Mouse (Mus musculus): ENCODE data around the gene Cyp4f39. TPM values are rescaled to one million over a fixed set of nuclear protein-coding genes. Genes with fewer than 3 reads are reported as not detected.

The Cyp4f39 gene
- total and polyA plus RNA-seq, 2 experiments, result 0.18 to 0.49 TPM

DNA sequence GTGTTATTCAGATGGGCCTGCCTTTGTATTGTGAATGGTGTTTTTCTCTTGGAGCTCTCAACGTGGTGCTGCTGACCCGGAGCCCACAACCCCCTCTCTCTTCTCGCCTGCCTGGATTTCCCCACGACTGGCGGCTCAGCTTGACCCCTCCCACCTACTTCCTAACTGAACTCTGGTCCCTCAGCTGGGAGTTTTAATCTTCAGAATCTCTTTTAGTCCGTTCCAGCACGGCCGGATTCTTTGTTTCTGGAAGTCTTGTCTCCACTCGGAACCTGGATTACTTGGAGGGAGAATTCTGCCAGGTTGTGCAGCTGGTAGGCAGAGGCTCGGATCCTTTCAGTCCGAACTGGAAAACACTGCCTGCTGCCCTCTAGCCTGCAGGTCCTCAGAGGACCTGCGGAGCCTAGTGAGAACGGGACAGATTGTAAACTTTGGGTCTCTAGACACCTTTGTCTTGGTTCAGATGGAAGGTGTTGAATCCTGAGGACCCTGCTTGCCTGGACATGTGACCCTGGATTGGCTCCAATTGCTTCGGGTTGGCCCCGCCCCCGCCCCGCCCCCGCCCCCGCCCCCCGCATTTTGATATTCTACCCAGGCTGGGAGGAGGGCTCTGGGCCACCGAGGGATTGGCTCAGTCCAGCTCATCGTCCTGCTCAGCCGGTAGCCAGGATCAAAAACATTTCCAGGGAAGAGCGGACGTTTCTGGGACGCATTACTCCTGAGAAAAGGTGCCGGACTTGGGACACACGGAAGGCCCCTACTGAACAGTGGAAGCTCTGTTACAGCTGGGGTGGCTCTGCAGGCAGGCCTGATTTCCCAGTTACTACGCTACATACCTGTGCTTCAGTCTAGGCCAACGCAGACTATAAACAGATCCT, 53.6 kb downstream of the Cyp4f39 start, which contains the start of gene Cyp4f17:
Gene Cyp4f17 (plus strand): TSS at position 200 of the 878 bp plus-strand sequence.
- DNase-seq (ENCODE audit: extremely low read depth, low read depth, low spot score), result peak; percentile 78
- H3K4me3 ChIP-seq (ENCODE audit: insufficient read depth, low read depth, low read length), result peak within 1 kb of the TSS; percentile 61
- WGBS, result under 1% methylated on average over 30 of the region's 30 CpGs
- peaks cover 20% of the 10 kb centered on the region for H3K4me1 ChIP-seq (ENCODE audit: control insufficient read depth, insufficient read depth, low read length)
- TF ChIP-seq CTCF (IDR thresholded peaks at IDR 0.05; ENCODE audit: low read depth, low read length) (no peak), POLR2A (IDR thresholded peaks at IDR 0.05; ENCODE audit: extremely low read depth, insufficient read depth, low read length) (peak; percentile 88)
- no peaks in the 10 kb centered on the region; the same call in 1 of the 2 replicates for H3K79me2 ChIP-seq (ENCODE audit: control insufficient read depth, insufficient read depth, low read length)
- peak within 1 kb of the TSS; percentile 90 for H3K9ac ChIP-seq (ENCODE audit: low read depth, low read length)
- peak within 1 kb of the TSS; percentile 90 for H3K27ac ChIP-seq (replicated peaks; ENCODE audit: insufficient read depth, low read depth, low read length)
- peaks cover 13% of the 10 kb centered on the region for H3K36me3 ChIP-seq (ENCODE audit: control insufficient read depth, insufficient read depth, low read length)
- H3K27me3 ChIP-seq (ENCODE audit: control insufficient read depth, insufficient read depth, low read length), result no peaks in the 10 kb centered on the region

GRCm38 (mm10) chr17:32506729-32507245, 54.3 kb downstream of the Cyp4f39 start:
- Histone ChIP-seq H3K27ac (replicated peaks; ENCODE audit: insufficient read depth, low read depth, low read length) (peak overlapping the region; percentile 90), H3K79me2 (ENCODE audit: control insufficient read depth, insufficient read depth, low read length) (no peaks in the 10 kb centered on the region; the same call in 1 of the 2 replicates), H3K9ac (ENCODE audit: low read depth, low read length) (peak overlapping the region; percentile 90), H3K4me1 (ENCODE audit: control insufficient read depth, insufficient read depth, low read length) (peaks cover 16% of the 10 kb centered on the region), H3K36me3 (ENCODE audit: control insufficient read depth, insufficient read depth, low read length) (peaks cover 13% of the 10 kb centered on the region), H3K27me3 (ENCODE audit: control insufficient read depth, insufficient read depth, low read length) (no peaks in the 10 kb centered on the region), H3K4me3 (ENCODE audit: insufficient read depth, low read depth, low read length) (peak overlapping the region; percentile 61)
- TF ChIP-seq CTCF (IDR thresholded peaks at IDR 0.05; ENCODE audit: low read depth, low read length) (no peak), POLR2A (IDR thresholded peaks at IDR 0.05; ENCODE audit: extremely low read depth, insufficient read depth, low read length) (no peak)
- 32% methylated on average over 9 of the region's 9 CpGs for WGBS
- DNase-seq (ENCODE audit: extremely low read depth, low read depth, low spot score), result no peak

DNA sequence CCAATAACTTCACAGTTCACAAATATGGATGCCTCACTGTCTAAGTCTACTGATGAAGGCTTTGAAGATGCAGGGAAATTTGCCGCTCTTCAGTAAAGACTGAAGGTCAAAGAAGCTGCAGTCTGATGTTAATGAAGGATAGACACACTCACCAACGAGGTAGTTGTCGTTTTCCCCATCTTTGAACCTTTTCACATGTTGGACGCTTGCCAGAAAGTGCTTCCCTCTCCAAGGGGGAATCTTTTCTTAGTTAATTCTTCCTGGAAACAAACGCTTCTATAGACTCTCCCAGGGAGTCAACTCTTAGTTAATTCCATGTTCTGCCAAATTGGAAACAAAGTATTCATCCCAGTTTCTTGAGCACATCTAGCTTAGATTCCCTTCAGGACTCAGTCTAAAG, 63.6 kb downstream of the Cyp4f39 start:
- TF ChIP-seq POLR2A (IDR thresholded peaks at IDR 0.05; ENCODE audit: extremely low read depth, insufficient read depth, low read length) (no peak), CTCF (IDR thresholded peaks at IDR 0.05; ENCODE audit: low read depth, low read length) (no peak)
- H3K27ac ChIP-seq (replicated peaks; ENCODE audit: insufficient read depth, low read depth, low read length), result no peak overlapping the region
- no peaks in the 10 kb centered on the region for H3K27me3 ChIP-seq (ENCODE audit: control insufficient read depth, insufficient read depth, low read length)
- no peak for DNase-seq (ENCODE audit: extremely low read depth, low read depth, low spot score)
- H3K36me3 ChIP-seq (ENCODE audit: control insufficient read depth, insufficient read depth, low read length), result peaks cover 31% of the 10 kb centered on the region
- 83% methylated on average over 5 of the region's 5 CpGs for WGBS
- no peaks in the 10 kb centered on the region for H3K4me1 ChIP-seq (ENCODE audit: control insufficient read depth, insufficient read depth, low read length)
- no peak overlapping the region for H3K4me3 ChIP-seq (ENCODE audit: insufficient read depth, low read depth, low read length)
- H3K9ac ChIP-seq (ENCODE audit: low read depth, low read length), result no peak overlapping the region
- no peaks in the 10 kb centered on the region for H3K79me2 ChIP-seq (ENCODE audit: control insufficient read depth, insufficient read depth, low read length)

DNA sequence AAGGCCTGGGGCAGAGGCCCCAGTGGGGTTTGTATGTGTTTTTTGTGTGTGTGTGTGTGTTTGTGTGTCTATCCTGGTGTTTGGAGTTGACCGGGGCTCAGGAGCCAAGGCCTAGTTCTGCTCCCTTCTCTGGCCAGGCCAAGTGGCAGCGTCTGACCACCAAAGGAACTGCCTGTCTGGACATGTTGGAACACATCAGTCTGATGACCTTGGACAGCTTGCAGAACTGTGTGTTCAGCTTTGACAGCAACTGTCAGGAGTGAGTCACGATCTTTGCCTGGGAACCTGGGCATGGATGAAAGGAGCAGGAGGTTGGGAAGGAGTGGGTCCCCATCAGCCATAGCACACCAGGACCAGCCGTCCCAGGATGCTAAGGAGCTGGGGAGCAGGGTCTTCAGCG, 69.5 kb downstream of the Cyp4f39 start:
- H3K79me2 ChIP-seq (ENCODE audit: control insufficient read depth, insufficient read depth, low read length), result no peaks in the 10 kb centered on the region
- DNase-seq (ENCODE audit: extremely low read depth, low read depth, low spot score), result no peak
- 76% methylated on average over 5 of the region's 5 CpGs for WGBS
- no peak overlapping the region for H3K4me3 ChIP-seq (ENCODE audit: insufficient read depth, low read depth, low read length)
- H3K9ac ChIP-seq (ENCODE audit: low read depth, low read length), result no peak overlapping the region
- no peaks in the 10 kb centered on the region; the same call in 1 of the 2 replicates for H3K4me1 ChIP-seq (ENCODE audit: control insufficient read depth, insufficient read depth, low read length)
- H3K36me3 ChIP-seq (ENCODE audit: control insufficient read depth, insufficient read depth, low read length), result peaks cover 52% of the 10 kb centered on the region
- no peak for TF ChIP-seq POLR2A (IDR thresholded peaks at IDR 0.05; ENCODE audit: extremely low read depth, insufficient read depth, low read length)
- no peak for TF ChIP-seq CTCF (IDR thresholded peaks at IDR 0.05; ENCODE audit: low read depth, low read length)
- H3K27ac ChIP-seq (replicated peaks; ENCODE audit: insufficient read depth, low read depth, low read length), result no peak overlapping the region
- no peaks in the 10 kb centered on the region for H3K27me3 ChIP-seq (ENCODE audit: control insufficient read depth, insufficient read depth, low read length)

DNA sequence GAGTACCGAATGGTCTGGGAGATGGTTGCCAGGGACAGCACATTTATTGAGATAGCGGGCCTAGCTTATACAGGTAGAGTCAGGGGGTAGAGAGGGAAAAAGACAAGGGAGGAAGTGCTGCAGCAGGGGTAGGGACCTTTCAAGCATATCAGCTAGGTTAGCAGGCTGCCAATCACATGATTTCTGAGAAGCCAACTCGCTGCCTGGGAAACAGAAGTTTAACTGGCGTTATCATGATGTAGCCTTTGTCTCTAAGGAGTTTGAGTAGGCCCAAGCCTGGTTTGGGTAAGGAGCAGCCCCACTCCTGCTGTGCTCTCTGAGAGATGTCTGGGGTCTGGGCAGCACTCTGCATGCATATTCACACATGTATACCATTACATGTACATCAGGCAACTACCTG, 69.9 kb downstream of the Cyp4f39 start:
- no peaks in the 10 kb centered on the region for H3K27me3 ChIP-seq (ENCODE audit: control insufficient read depth, insufficient read depth, low read length)
- WGBS, result 94% methylated on average over 4 of the region's 4 CpGs
- no peaks in the 10 kb centered on the region; the same call in 1 of the 2 replicates for H3K4me1 ChIP-seq (ENCODE audit: control insufficient read depth, insufficient read depth, low read length)
- TF ChIP-seq CTCF (IDR thresholded peaks at IDR 0.05; ENCODE audit: low read depth, low read length) (no peak), POLR2A (IDR thresholded peaks at IDR 0.05; ENCODE audit: extremely low read depth, insufficient read depth, low read length) (no peak)
- no peak overlapping the region for H3K27ac ChIP-seq (replicated peaks; ENCODE audit: insufficient read depth, low read depth, low read length)
- no peak overlapping the region for H3K4me3 ChIP-seq (ENCODE audit: insufficient read depth, low read depth, low read length)
- H3K79me2 ChIP-seq (ENCODE audit: control insufficient read depth, insufficient read depth, low read length), result no peaks in the 10 kb centered on the region
- H3K36me3 ChIP-seq (ENCODE audit: control insufficient read depth, insufficient read depth, low read length), result peaks cover 53% of the 10 kb centered on the region
- H3K9ac ChIP-seq (ENCODE audit: low read depth, low read length), result no peak overlapping the region
- no peak for DNase-seq (ENCODE audit: extremely low read depth, low read depth, low spot score)
